Mouse (Mus musculus): ENCODE results near the gene Scgn. TPM values are rescaled to one million over a fixed set of nuclear protein-coding genes. Genes with fewer than 3 reads are reported as not detected.

Gene Scgn
- polyA plus RNA-seq, 1 experiment from 2014 or later, result 1.0 TPM

DNA sequence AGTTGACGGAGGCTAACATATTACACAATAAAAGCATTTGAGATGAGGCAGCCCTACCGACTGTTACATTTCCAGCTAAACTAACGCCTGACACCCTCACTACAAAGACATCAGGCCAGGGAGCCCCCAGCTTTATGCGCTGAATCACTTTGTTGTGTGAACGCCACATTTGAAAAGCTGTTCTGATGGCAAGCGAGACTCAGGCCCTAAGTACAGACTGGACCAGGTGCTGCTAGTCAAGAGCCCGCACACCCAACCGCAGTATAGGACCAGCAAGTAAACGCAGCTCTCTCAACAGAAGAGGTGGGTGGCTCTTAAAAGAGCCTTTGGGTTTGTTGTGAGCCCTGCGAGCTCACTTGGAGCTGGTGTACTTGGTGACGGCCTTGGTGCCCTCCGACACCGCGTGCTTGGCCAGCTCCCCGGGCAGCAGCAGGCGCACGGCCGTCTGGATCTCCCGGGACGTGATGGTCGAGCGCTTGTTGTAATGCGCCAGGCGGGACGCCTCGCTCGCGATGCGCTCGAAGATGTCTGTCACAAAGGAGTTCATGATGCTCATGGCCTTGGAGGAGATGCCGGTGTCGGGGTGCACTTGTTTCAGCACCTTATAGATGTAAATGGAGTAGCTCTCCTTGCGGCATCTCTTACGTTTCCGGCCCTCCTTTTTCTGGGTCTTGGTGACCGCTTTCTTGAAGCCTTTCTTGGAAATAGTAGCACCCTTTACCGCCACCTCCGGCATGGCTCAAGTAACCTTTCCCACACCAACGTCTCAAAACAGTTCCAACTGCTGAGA, 57.4 kb downstream of the Scgn start, which contains the start of gene Hist1h2ba:
Hist1h2ba (minus strand) TSS at position 736 of the 790 bp plus-strand sequence.
- no peaks in the 10 kb centered on the region for H3K9me3 ChIP-seq
- no peaks in the 10 kb centered on the region for H3K36me3 ChIP-seq
- no peaks in the 10 kb centered on the region for H3K27me3 ChIP-seq
- no peak within 1 kb of the TSS for H3K4me2 ChIP-seq
- no peak within 1 kb of the TSS for H3K27ac ChIP-seq
- H3K4me3 ChIP-seq, result no peak within 1 kb of the TSS
- H3K9ac ChIP-seq, result no peak within 1 kb of the TSS
- 95% methylated on average over 39 of the region's 39 CpGs for WGBS
- H3K4me1 ChIP-seq (replicated peaks), result no peaks in the 10 kb centered on the region
- no peak for ATAC-seq (ENCODE audit: low FRiP score)

DNA sequence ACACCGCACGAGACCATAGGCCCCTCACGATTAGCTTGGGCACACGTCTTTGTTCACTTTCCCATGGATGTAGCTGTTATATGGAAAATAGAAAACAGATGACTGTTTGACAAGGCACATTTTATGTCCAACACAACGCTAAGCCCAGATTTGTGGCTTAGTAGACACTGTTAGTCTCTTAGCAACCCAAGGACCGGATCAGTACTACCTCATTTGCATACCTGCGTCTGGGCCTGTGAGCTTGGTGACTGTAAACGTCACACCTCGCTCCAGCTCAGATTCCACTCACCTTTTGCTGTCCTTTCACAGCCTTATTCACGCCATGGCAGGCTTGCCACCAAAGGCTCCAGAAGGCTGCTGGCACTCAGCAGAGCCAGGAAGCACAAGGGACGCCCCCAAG, 60.1 kb downstream of the Scgn start:
- Histone ChIP-seq H3K36me3 (no peaks in the 10 kb centered on the region), H3K4me1 (replicated peaks) (no peaks in the 10 kb centered on the region), H3K27ac (no peak overlapping the region), H3K9me3 (no peaks in the 10 kb centered on the region), H3K4me2 (no peak overlapping the region), H3K9ac (no peak overlapping the region), H3K4me3 (no peak overlapping the region), H3K27me3 (no peaks in the 10 kb centered on the region)
- WGBS, result 81% methylated on average over 11 of the region's 11 CpGs
- ATAC-seq (ENCODE audit: low FRiP score), result no peak

DNA sequence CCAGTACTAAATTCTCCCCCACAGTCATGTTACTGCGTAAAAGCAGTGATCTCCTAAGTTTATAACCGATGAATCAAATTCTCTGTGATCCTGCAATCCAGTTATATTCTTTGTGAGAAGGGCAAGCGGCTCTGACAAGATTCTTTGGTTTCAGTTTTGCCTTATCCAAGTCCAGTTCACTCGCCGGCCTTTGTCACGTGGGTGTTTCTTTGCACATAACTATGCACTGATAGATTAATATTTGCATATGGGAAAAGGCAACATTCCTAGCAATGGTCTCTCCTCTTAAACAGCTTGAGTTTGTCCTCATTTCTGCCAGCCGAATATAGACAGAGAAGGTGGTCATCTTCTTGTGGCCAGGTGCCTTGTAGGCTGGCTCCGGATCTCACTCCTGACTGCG, 60.6 kb downstream of the Scgn start:
- no peak for ATAC-seq (ENCODE audit: low FRiP score)
- no peaks in the 10 kb centered on the region for H3K36me3 ChIP-seq
- H3K4me2 ChIP-seq, result no peak overlapping the region
- H3K9me3 ChIP-seq, result no peaks in the 10 kb centered on the region
- H3K4me1 ChIP-seq (replicated peaks), result no peaks in the 10 kb centered on the region
- no peak overlapping the region for H3K9ac ChIP-seq
- no peak overlapping the region for H3K4me3 ChIP-seq
- WGBS, result 94% methylated on average over 9 of the region's 9 CpGs
- H3K27ac ChIP-seq, result no peak overlapping the region
- H3K27me3 ChIP-seq, result no peaks in the 10 kb centered on the region

DNA sequence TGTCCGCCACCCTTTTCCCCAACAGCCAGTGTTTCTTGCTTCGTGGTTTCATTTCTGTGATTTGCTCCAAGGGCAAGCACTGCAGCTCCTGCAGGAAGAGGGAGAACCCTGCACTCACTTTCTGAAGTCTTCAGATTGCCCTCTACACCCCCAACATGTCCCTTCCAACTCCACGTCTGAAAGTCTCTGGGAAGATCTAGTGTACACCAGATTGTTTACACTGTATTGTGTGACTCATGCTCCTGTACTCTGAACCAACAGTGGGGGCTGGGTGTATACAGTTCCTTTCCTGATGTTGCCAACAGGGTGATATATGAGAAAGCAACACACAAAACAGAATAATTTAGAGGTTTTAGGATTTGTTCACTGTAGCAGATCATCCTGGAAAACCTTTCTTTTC, 62.4 kb downstream of the Scgn start:
- no peak for ATAC-seq (ENCODE audit: low FRiP score)
- no peaks in the 10 kb centered on the region for H3K36me3 ChIP-seq

DNA sequence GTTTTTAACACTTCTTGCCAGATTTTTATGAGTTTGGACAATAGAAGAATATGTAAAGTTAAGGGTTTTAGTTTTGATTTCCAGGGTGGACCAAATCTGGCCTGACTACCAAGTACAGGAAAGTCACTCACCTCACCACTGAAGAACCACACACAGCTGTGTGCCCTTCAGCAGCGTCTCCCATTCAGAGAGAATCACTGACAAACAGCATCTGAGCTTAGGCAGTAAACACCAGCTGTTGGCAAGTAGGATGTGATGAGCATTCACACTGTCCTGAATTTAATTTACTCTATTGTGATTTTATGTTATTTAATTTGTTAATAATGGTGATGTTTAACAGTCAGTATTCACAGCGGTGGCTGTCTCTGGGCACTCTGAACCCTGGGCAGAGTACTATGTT, 65.2 kb downstream of the Scgn start:
- H3K9ac ChIP-seq, result no peak overlapping the region
- H3K4me3 ChIP-seq, result no peak overlapping the region
- 67% methylated on average over 2 of the region's 2 CpGs for WGBS
- no peak for ATAC-seq (ENCODE audit: low FRiP score)
- H3K36me3 ChIP-seq, result no peaks in the 10 kb centered on the region
- no peak overlapping the region for H3K27ac ChIP-seq
- H3K27me3 ChIP-seq, result no peaks in the 10 kb centered on the region
- H3K4me2 ChIP-seq, result no peak overlapping the region
- H3K4me1 ChIP-seq (replicated peaks), result no peaks in the 10 kb centered on the region
- no peaks in the 10 kb centered on the region for H3K9me3 ChIP-seq

More for the DNA sequence above, 62.4 kb downstream of the Scgn start:
- Histone ChIP-seq H3K9ac (no peak overlapping the region), H3K4me3 (no peak overlapping the region), H3K27me3 (no peaks in the 10 kb centered on the region), H3K27ac (no peak overlapping the region), H3K4me1 (replicated peaks) (no peaks in the 10 kb centered on the region), H3K4me2 (no peak overlapping the region), H3K9me3 (no peaks in the 10 kb centered on the region)
- 77% methylated on average over 3 of the region's 3 CpGs for WGBS

DNA sequence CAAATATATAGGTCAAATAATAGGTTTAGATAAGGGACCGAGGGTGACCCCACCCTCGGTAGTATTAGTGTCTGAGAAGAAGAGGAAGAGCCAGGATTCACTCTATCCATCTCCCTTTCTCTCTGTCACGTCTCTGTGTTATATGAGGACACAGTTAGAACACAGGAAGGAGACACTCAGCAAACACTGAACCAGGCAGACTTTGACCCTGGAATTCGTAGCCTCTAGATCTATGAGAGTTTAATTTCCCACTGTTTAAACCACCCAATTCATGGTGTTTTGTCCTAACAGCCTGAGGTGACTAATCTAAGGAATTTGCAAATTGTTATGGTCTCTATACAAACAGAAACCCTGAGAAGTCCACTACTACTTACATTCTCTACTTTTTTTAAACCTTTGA, 73.3 kb downstream of the Scgn start:
- 82% methylated on average over 4 of the region's 4 CpGs for WGBS
- H3K27me3 ChIP-seq, result no peaks in the 10 kb centered on the region
- ATAC-seq (ENCODE audit: low FRiP score), result no peak

DNA sequence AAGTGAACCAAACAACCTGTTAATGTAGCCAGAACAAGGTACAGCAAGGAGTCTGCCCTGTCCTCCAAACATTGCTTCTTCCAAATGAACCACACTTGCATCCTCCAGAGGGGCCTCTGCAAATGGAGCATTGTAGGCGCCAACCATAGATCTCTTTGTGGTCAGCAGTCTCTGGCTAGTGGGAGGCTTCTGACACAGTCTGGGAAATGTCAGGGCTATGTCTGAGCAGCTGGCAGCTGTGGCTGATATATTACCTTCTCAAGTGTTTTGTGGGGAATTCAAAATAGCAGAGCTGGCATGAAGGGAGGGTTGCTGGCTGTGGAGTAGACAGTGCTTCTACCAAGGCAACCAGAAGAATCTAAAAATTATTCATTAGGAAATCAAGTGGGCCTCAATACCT, 74.9 kb downstream of the Scgn start:
- H3K4me1 ChIP-seq (replicated peaks), result no peaks in the 10 kb centered on the region
- no peaks in the 10 kb centered on the region for H3K9me3 ChIP-seq
- no peak overlapping the region for H3K4me3 ChIP-seq
- no peak overlapping the region for H3K27ac ChIP-seq
- no peaks in the 10 kb centered on the region for H3K36me3 ChIP-seq
- 70% methylated on average over 1 of the region's 1 CpGs for WGBS
- no peaks in the 10 kb centered on the region for H3K27me3 ChIP-seq
- H3K9ac ChIP-seq, result no peak overlapping the region
- no peak for ATAC-seq (ENCODE audit: low FRiP score)
- H3K4me2 ChIP-seq, result no peak overlapping the region

More for the DNA sequence above, 73.3 kb downstream of the Scgn start:
- Histone ChIP-seq H3K4me3 (no peak overlapping the region), H3K4me2 (no peak overlapping the region), H3K36me3 (no peaks in the 10 kb centered on the region), H3K4me1 (replicated peaks) (no peaks in the 10 kb centered on the region), H3K9ac (no peak overlapping the region), H3K27ac (no peak overlapping the region), H3K9me3 (no peaks in the 10 kb centered on the region)

DNA sequence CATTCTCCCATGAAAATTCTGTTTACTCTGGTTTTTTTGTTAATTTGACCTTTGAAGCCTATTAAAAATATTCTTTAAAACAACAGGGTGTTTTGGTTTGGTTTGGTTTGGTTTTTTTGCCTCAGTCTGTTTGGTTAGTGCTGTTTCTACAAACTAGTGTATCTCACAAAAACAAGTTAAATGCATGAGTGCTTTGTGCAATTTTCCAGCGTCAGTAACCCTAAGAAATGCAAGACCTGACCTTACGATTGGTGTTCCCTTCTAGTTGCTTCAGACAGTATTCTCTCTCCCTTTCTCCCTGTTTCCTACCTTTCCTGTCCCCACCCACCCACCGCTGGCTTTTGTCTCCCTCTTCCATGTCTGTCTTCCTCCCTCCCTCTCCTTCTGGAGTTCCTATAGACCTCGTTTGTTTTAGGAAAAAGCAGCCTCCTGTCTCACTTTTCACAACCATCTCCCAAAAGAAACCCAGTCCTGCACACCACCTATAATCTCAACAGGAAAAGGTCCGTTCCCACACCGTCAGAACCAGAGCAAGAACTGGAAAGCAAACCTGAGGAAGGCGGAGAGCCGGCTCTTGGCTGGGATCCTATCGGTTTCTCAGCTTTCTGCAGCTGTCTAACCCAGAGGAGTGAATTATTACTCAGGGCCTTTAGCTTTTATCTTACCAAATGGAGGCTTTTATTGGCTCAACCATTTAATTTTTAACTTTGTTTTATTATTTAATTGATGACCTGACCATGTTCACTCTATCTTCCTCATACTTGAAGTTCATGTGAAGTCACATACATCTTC, 76.4 kb downstream of the Scgn start, which contains the start of gene Slc17a4:
Slc17a4 (minus strand) TSS at position 634 of the 792 bp plus-strand sequence.
- no peak within 1 kb of the TSS for H3K4me3 ChIP-seq
- H3K4me2 ChIP-seq, result no peak within 1 kb of the TSS
- H3K9ac ChIP-seq, result no peak within 1 kb of the TSS
- no peaks in the 10 kb centered on the region for H3K27me3 ChIP-seq
- no peaks in the 10 kb centered on the region for H3K9me3 ChIP-seq
- 70% methylated on average over 9 of the region's 9 CpGs for WGBS
- no peak within 1 kb of the TSS for H3K27ac ChIP-seq
- H3K4me1 ChIP-seq (replicated peaks), result no peaks in the 10 kb centered on the region
- no peak for ATAC-seq (ENCODE audit: low FRiP score)
- no peaks in the 10 kb centered on the region for H3K36me3 ChIP-seq

DNA sequence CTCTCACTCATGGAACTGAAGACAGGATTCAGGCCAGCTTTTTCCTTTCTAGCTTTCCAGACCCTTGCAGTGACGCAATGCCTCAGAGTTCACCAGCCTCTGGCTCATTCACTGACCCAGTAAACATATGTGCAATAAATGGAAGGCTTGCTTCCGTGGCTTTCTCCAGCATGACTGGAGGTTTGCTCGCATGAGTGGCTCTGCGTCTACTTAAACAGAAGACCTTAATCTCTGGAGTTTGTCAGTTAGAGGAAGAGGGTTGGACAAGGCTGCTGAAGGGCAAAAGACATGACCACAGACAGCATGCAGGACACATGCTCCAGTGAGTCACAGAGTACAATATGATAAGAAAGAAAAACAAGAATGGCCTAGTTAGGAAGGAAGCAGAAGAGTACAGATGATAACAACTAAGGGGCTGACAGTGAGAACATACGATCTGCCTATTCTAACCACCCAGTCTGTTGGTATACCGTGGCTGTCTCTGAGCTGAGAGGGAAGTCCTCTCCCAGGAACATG, 77.2 kb downstream of the Scgn start:
- no peaks in the 10 kb centered on the region for H3K9me3 ChIP-seq

DNA sequence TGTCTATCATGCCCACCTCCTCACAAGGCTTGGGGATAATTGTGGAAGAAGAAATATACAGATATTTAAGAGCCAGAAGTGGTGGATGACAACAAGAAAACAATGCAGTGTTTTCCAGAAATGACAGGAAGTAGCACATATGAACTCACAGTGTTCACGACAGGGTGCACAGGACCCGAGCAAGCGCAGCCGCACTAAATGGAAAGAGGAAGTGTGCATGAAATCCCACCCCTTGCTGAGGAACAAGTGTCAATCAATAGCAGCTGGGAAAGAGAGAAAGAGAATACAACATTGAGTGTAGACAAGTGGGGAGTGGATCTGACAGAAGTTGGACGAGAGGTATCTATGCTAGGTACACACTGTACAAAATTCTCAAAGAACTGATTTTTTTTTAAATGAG, 79.7 kb downstream of the Scgn start:
- Histone ChIP-seq H3K27me3 (no peaks in the 10 kb centered on the region), H3K27ac (no peak overlapping the region), H3K4me3 (no peak overlapping the region), H3K9ac (no peak overlapping the region), H3K36me3 (no peaks in the 10 kb centered on the region), H3K9me3 (no peaks in the 10 kb centered on the region), H3K4me2 (no peak overlapping the region), H3K4me1 (replicated peaks) (no peaks in the 10 kb centered on the region)
- 89% methylated on average over 5 of the region's 5 CpGs for WGBS
- ATAC-seq (ENCODE audit: low FRiP score), result no peak

More for the DNA sequence above, 77.2 kb downstream of the Scgn start:
- no peaks in the 10 kb centered on the region for H3K4me1 ChIP-seq (replicated peaks)
- H3K4me2 ChIP-seq, result no peak overlapping the region
- H3K9ac ChIP-seq, result no peak overlapping the region
- no peak overlapping the region for H3K4me3 ChIP-seq
- no peak for ATAC-seq (ENCODE audit: low FRiP score)
- no peak overlapping the region for H3K27ac ChIP-seq
- H3K36me3 ChIP-seq, result no peaks in the 10 kb centered on the region
- no peaks in the 10 kb centered on the region for H3K27me3 ChIP-seq
- 46% methylated on average over 6 of the region's 6 CpGs for WGBS

DNA sequence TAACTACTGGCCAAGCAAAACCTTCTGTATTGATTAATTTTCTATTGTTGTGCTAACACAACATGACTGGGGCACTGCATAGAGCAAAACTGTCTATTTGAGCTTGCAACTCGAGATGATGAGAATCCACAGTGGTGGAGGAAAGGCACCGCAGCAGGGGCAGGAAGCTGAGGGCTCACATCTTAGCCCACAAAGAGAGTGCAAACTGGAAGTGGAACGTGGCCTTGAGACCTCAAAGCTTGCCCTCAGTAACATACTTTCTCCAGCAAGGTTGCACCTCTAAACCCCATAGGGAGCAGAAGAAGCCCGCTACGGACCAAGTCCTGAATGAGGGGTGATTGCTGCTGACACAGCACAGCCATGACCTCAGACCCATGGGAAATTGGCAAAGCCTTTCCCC, 80.9 kb downstream of the Scgn start:
- Histone ChIP-seq H3K27me3 (no peaks in the 10 kb centered on the region), H3K9ac (no peak overlapping the region), H3K4me1 (replicated peaks) (no peaks in the 10 kb centered on the region), H3K4me3 (no peak overlapping the region), H3K9me3 (no peaks in the 10 kb centered on the region), H3K36me3 (no peaks in the 10 kb centered on the region), H3K4me2 (no peak overlapping the region), H3K27ac (no peak overlapping the region)
- WGBS, result 83% methylated on average over 5 of the region's 5 CpGs
- ATAC-seq (ENCODE audit: low FRiP score), result no peak

DNA sequence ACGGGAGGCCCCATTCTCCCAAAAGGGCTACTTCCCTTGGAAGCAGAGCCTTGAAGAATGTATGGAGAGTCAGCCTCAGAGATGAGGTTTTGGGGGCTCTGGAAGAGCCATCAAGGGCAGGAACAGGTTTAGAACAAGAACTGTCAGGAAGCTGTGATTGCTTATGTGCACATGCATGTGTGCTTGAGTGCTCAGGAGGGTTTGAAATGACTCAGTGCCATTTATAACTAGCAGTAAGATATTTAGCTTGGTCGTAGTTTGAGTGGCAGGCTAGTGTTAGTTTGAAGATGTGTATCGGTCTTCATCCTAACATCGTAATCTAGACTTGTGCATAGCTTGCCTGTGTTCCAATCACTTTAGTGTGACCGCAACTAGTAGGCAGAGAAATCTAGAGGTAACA, 84.1 kb downstream of the Scgn start:
- Histone ChIP-seq H3K9ac (no peak overlapping the region), H3K4me1 (replicated peaks) (no peaks in the 10 kb centered on the region), H3K27ac (no peak overlapping the region), H3K27me3 (no peaks in the 10 kb centered on the region), H3K9me3 (no peaks in the 10 kb centered on the region), H3K36me3 (no peaks in the 10 kb centered on the region), H3K4me3 (no peak overlapping the region), H3K4me2 (no peak overlapping the region)
- ATAC-seq (ENCODE audit: low FRiP score), result no peak
- WGBS, result 95% methylated on average over 5 of the region's 5 CpGs

Data from hindbrain, embryonic 13.5 days (tissue).